Mouse (Mus musculus) testis, adult 2 months (tissue): ENCODE results near the gene Mapk14.

Experiments used
- CTCF ChIP-seq: fragments of 200-500 bp; IDR thresholded peaks from 2 replicates; pipeline ENCODE4 v1.5.1; 2012; ENCODE audit warnings: low read depth, mild to moderate bottlenecking, inconsistent platforms, low read length, moderate library complexity; ENCODE audit not compliant: control insufficient read depth, insufficient read depth, insufficient replicate concordance
- POLR2A ChIP-seq: fragments of 200-500 bp; IDR thresholded peaks from 2 replicates; pipeline ENCODE4 v1.6.1; 2012; ENCODE audit warnings: low read depth, mild to moderate bottlenecking, inconsistent platforms, low read length, moderate library complexity; ENCODE audit not compliant: control insufficient read depth

- TF ChIP-seq POLR2A (no peak), CTCF (no peak)
These were observed 7.1 kb downstream of the Mapk14 start for GRCm38 (mm10) chr17:28698245-28698644.
